Mouse (Mus musculus) embryonic facial prominence, embryonic 11.5 days (tissue): ENCODE measurements around the gene Gtpbp8. TPM values are rescaled to one million over a fixed set of nuclear protein-coding genes. Genes with fewer than 3 reads are reported as not detected.

Experiments
- ATAC-seq: fragments of 200-750 bp; cut with Nextera tagmentation; replicated peaks from 2 replicates; pipeline ENCODE4 v1.8.0; 2017; ENCODE audit warnings: low read depth; ENCODE audit not compliant: insufficient number of reproducible peaks, low FRiP score, low TSS enrichment
- DNase-seq: peaks from one replicate; pipeline ENCODE4 v3.0.0-alpha.2; 2015; ENCODE audit warnings: low spot score
- H3K27ac ChIP-seq: fragments of 300-500 bp; sonication (generic); replicated peaks from 2 replicates; pipeline ENCODE4 v1.5.1; 2014; ENCODE audit warnings: mild to moderate bottlenecking, low read depth, low read length, control low read depth
- H3K27me3 ChIP-seq: fragments of 300-500 bp; sonication (generic); 2 replicates; pipeline ENCODE4 v1.6.1; 2014; ENCODE audit warnings: mild to moderate bottlenecking, low read length, moderate library complexity, mixed read lengths; ENCODE audit not compliant: control insufficient read depth, insufficient read depth
- H3K36me3 ChIP-seq: fragments of 300-500 bp; sonication (generic); replicated peaks from 2 replicates; pipeline ENCODE4 v1.6.1; 2014; ENCODE audit warnings: low read depth, mild to moderate bottlenecking, low read length, moderate library complexity, mixed read lengths; ENCODE audit not compliant: control insufficient read depth, insufficient read depth
- H3K4me1 ChIP-seq: fragments of 300-500 bp; sonication (generic); 2 replicates; pipeline ENCODE4 v1.6.1; 2014; ENCODE audit warnings: low read length, mixed read lengths; ENCODE audit not compliant: control insufficient read depth, insufficient read depth
- H3K4me2 ChIP-seq: fragments of 300-500 bp; sonication (generic); 2 replicates; pipeline ENCODE4 v1.6.1; 2014; ENCODE audit warnings: low read depth, mild to moderate bottlenecking, control low read depth, low read length, moderate library complexity
- H3K4me3 ChIP-seq: fragments of 300-500 bp; sonication (generic); 2 replicates; pipeline ENCODE4 v1.5.1; 2014; ENCODE audit warnings: low read depth, low read length, control low read depth
- H3K9ac ChIP-seq: fragments of 300-500 bp; sonication (generic); replicated peaks from 2 replicates; pipeline ENCODE4 v1.6.1; 2014; ENCODE audit warnings: mild to moderate bottlenecking, control low read depth, low read length
- H3K9me3 ChIP-seq: fragments of 300-500 bp; sonication (generic); replicated peaks from 2 replicates; pipeline ENCODE4 v1.6.1; 2016; ENCODE audit warnings: mild to moderate bottlenecking, low read length, inconsistent platforms, mixed read lengths; ENCODE audit not compliant: control insufficient read depth
- WGBS: fragments of 180-500 bp; shearing (Covaris S2); extraction: QIAGEN DNeasy Blood & Tissue Kit; methylation state at CpG from one replicate; pipeline ENCODE4 v1.1.7; 2014; 5-methylcytosine and 5-hydroxymethylcytosine counted together
- polyA plus RNA-seq: library from polyadenylated mRNA; unstranded; fragments of >200 nt; fragmentation: Nextera tagmentation; extraction: Ambion mirVana; gene quantifications from 2 replicates; pipeline ENCODE4 v1.2.1, GENCODE M21; 2014

Gtpbp8 gene
- polyA plus RNA-seq, 1 experiment from 2014 or later: 29.3 TPM

GRCm38 (mm10) chr16:44724083-44724787 is 21.9 kb downstream of the Gtpbp8 start, which contains the start of gene Nepro:
TSS of gene Nepro (plus strand) at chr16:44724301.
- peak within 1 kb of the TSS; percentile 65 for H3K9ac ChIP-seq
- H3K9me3 ChIP-seq: no peaks in the 10 kb centered on the region
- peak; percentile 93 for DNase-seq
- H3K36me3 ChIP-seq: no peaks in the 10 kb centered on the region
- peak within 1 kb of the TSS; percentile 63 for H3K4me3 ChIP-seq
- no peaks in the 10 kb centered on the region for H3K4me1 ChIP-seq
- H3K27ac ChIP-seq: peak within 1 kb of the TSS; percentile 53; the same call in 1 of the 2 replicates
- peak; percentile 98 for ATAC-seq
- peak within 1 kb of the TSS; percentile 51 for H3K4me2 ChIP-seq
- WGBS: under 1% methylated on average over 64 of the region's 64 CpGs
- H3K27me3 ChIP-seq: no peaks in the 10 kb centered on the region

GRCm38 (mm10) chr16:44722666-44723065 is 23.5 kb downstream of the Gtpbp8 start:
- WGBS: 73% methylated on average over 2 of the region's 2 CpGs
- H3K9me3 ChIP-seq: no peaks in the 10 kb centered on the region
- DNase-seq: no peak
- H3K36me3 ChIP-seq: no peaks in the 10 kb centered on the region
- no peaks in the 10 kb centered on the region for H3K4me1 ChIP-seq
- no peak overlapping the region for H3K27ac ChIP-seq
- no peak for ATAC-seq
- no peak overlapping the region for H3K9ac ChIP-seq
- no peak overlapping the region for H3K4me3 ChIP-seq
- H3K27me3 ChIP-seq: no peaks in the 10 kb centered on the region
- H3K4me2 ChIP-seq: no peak overlapping the region

GRCm38 (mm10) chr16:44720518-44720917 is 25.6 kb downstream of the Gtpbp8 start:
- no peak for ATAC-seq
- WGBS: 77% methylated on average over 3 of the region's 3 CpGs
- no peak overlapping the region for H3K4me2 ChIP-seq
- no peak overlapping the region for H3K9ac ChIP-seq
- DNase-seq: peak; percentile 52
- no peaks in the 10 kb centered on the region for H3K27me3 ChIP-seq
- H3K4me3 ChIP-seq: no peak overlapping the region
- no peak overlapping the region for H3K27ac ChIP-seq
- H3K36me3 ChIP-seq: no peaks in the 10 kb centered on the region
- H3K9me3 ChIP-seq: no peaks in the 10 kb centered on the region
- H3K4me1 ChIP-seq: no peaks in the 10 kb centered on the region

- WGBS: 80% methylated on average over 7 of the region's 7 CpGs
- DNase-seq (no peak), ATAC-seq (no peak)
- Histone ChIP-seq H3K4me3 (no peak overlapping the region), H3K27me3 (no peaks in the 10 kb centered on the region), H3K9ac (no peak overlapping the region), H3K9me3 (no peaks in the 10 kb centered on the region), H3K4me1 (no peaks in the 10 kb centered on the region), H3K4me2 (no peak overlapping the region), H3K36me3 (no peaks in the 10 kb centered on the region), H3K27ac (no peak overlapping the region)
These were observed 26.8 kb downstream of the Gtpbp8 start for GRCm38 (mm10) chr16:44719349-44719748.

GRCm38 (mm10) chr16:44717838-44718237 is 28.3 kb downstream of the Gtpbp8 start:
- 83% methylated on average over 2 of the region's 2 CpGs for WGBS
- Histone ChIP-seq H3K9me3 (no peaks in the 10 kb centered on the region), H3K27ac (no peak overlapping the region), H3K4me3 (no peak overlapping the region), H3K4me1 (no peaks in the 10 kb centered on the region), H3K27me3 (no peaks in the 10 kb centered on the region), H3K4me2 (no peak overlapping the region), H3K36me3 (no peaks in the 10 kb centered on the region), H3K9ac (no peak overlapping the region)
- DNase-seq (no peak), ATAC-seq (no peak)

- H3K4me1 ChIP-seq: no peaks in the 10 kb centered on the region
- no peak overlapping the region for H3K9ac ChIP-seq
- H3K36me3 ChIP-seq: no peaks in the 10 kb centered on the region
- no peaks in the 10 kb centered on the region for H3K9me3 ChIP-seq
- no peak overlapping the region for H3K4me2 ChIP-seq
- no peak overlapping the region for H3K27ac ChIP-seq
- WGBS: 67% methylated on average over 2 of the region's 2 CpGs
- ATAC-seq (peak; percentile 70; the same call in 1 of the 2 replicates), DNase-seq (no peak)
- no peaks in the 10 kb centered on the region for H3K27me3 ChIP-seq
- no peak overlapping the region for H3K4me3 ChIP-seq
These were observed 29.0 kb downstream of the Gtpbp8 start for GRCm38 (mm10) chr16:44717141-44717634.

GRCm38 (mm10) chr16:44716305-44717140 is 29.6 kb downstream of the Gtpbp8 start:
- Histone ChIP-seq H3K27ac (no peak overlapping the region; the same call in 1 of the 2 replicates), H3K4me3 (no peak overlapping the region), H3K9me3 (no peaks in the 10 kb centered on the region), H3K27me3 (no peaks in the 10 kb centered on the region), H3K4me1 (no peaks in the 10 kb centered on the region), H3K9ac (no peak overlapping the region), H3K36me3 (no peaks in the 10 kb centered on the region), H3K4me2 (no peak overlapping the region)
- 35% methylated on average over 10 of the region's 10 CpGs for WGBS
- DNase-seq (peak; percentile 79), ATAC-seq (0 out of 2 replicates have a peak, but pooled peaks have one; percentile 34)

- no peak overlapping the region for H3K9ac ChIP-seq
- no peaks in the 10 kb centered on the region for H3K4me1 ChIP-seq
- no peaks in the 10 kb centered on the region for H3K27me3 ChIP-seq
- no peaks in the 10 kb centered on the region for H3K36me3 ChIP-seq
- H3K4me2 ChIP-seq: no peak overlapping the region
- DNase-seq (no peak), ATAC-seq (no peak)
- no peak overlapping the region for H3K4me3 ChIP-seq
- 46% methylated on average over 4 of the region's 4 CpGs for WGBS
- H3K9me3 ChIP-seq: no peaks in the 10 kb centered on the region
- H3K27ac ChIP-seq: peak overlapping the region; percentile 14
These were observed 42.7 kb downstream of the Gtpbp8 start for GRCm38 (mm10) chr16:44703458-44703857.
